Mouse (Mus musculus) adrenal gland, postnatal 25 days (tissue): ENCODE data around the gene Alms1. TPM values are rescaled to one million over a fixed set of nuclear protein-coding genes. Genes with fewer than 3 reads are reported as not detected.

Experiments used
- microRNA-seq, 2 experiments: library from miRNA; unstranded; fragments of <30 nt; microRNA quantifications; one replicate each; pipeline ENCODE4 v1.2.0; 2021
- total RNA-seq: library from RNA; stranded (reverse); gene quantifications from 2 replicates; pipeline ENCODE4 v1.2.3, GENCODE M21; 2021

Alms1 gene
- total RNA-seq, 1 experiment from 2014 or later, result 13.4 TPM

Small RNAs within 50 kb of the gene (microRNA-seq; reads per million reads assigned to microRNA genes)
- 0 reads per million in 2 experiments for gene Gm27317

Other genes with a start within 250 kb of the Alms1 start
- 27.7 and 38.8 TPM in 2 replicates for gene Rab11fip5, start 212.9 kb upstream of the Alms1 start, total RNA-seq
- not detected in 2 replicates for gene Noto, start 163.6 kb upstream of the Alms1 start, total RNA-seq
- gene Smyd5, start 155.5 kb upstream of the Alms1 start, total RNA-seq, result 28.8 and 29.4 TPM in 2 replicates
- gene Cct7, start 136.0 kb upstream of the Alms1 start, total RNA-seq, result 245 and 261 TPM in 2 replicates
- gene Pradc1, start 135.6 kb upstream of the Alms1 start, total RNA-seq, result 16.8 and 19.2 TPM in 2 replicates
- 0.67 and 1.2 TPM in 2 replicates for gene Fbxo41, start 84.5 kb upstream of the Alms1 start, total RNA-seq
- not detected in 2 replicates for gene Egr4, start 73.9 kb upstream of the Alms1 start, total RNA-seq
- 2.9 and 3.4 TPM in 2 replicates for gene Nat8f7, start 125.7 kb downstream of the Alms1 start, total RNA-seq
- 1.7 TPM in 1 of 2 replicates, not detected in the other for gene Nat8f3, start 178.2 kb downstream of the Alms1 start, total RNA-seq
- gene Nat8f6, start 233.4 kb downstream of the Alms1 start, total RNA-seq, result 1.8 and 3.2 TPM in 2 replicates
- 2.6 and 6.1 TPM in 2 replicates for gene Nat8f5, start 233.4 kb downstream of the Alms1 start, total RNA-seq
- gene Nat8, start 244.6 kb downstream of the Alms1 start, total RNA-seq, result 2.0 and 4.5 TPM in 2 replicates